Mouse (Mus musculus): ENCODE data around the gene Eif5b. TPM values are rescaled to one million over a fixed set of nuclear protein-coding genes. Genes with fewer than 3 reads are reported as not detected.
"Not testable (repeated sequence)": the region's sequence is repeated elsewhere in the genome, so short reads cannot be mapped to it uniquely, and the experiment has no call there.

Gene Eif5b
- polyA plus RNA-seq, 1 experiment from 2014 or later = 12.4 TPM

DNA sequence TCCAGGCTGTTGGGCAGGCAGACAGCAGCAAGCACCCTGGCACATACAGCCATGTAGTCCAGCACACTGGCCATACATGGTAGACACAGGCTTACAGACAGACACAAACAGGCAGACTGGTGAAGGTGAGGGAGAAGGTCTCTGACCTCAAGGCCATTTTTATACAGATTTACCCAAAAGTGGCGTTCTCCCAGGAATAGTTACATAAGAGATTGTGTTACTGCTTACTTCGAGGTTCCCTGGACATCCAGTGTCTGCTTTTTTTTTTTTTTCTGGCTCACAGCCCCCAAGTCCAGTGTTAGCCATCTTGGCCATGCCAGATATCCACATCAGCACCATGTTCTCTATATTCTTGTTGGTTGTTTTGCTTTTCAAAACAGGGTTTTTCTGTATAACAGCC lies 39.3 kb upstream of the Eif5b start:
- Histone ChIP-seq H3K4me3 (ENCODE audit: low read depth, low read length) (no peak overlapping the region), H3K9me3 (ENCODE audit: low read length) (no peaks in the 10 kb centered on the region), H3K27ac (ENCODE audit: low read depth) (no peak overlapping the region), H3K36me3 (replicated peaks; ENCODE audit: insufficient read depth, low read length) (no peaks in the 10 kb centered on the region), H3K27me3 (ENCODE audit: insufficient read depth, low read length) (no peaks in the 10 kb centered on the region), H3K4me1 (ENCODE audit: insufficient read depth) (no peaks in the 10 kb centered on the region), H3K4me2 (ENCODE audit: low read depth, low read length) (no peak overlapping the region), H3K9ac (replicated peaks) (no peak overlapping the region)
- ATAC-seq (no peak), DNase-seq (no peak)
- WGBS (ENCODE audit: insufficient replicate concordance) = 70% methylated on average over 2 of the region's 2 CpGs
- TF ChIP-seq EP300 (IDR thresholded peaks at IDR 0.05; ENCODE audit: low read depth) = no peak
- no peak for TF ChIP-seq CTCF (IDR thresholded peaks at IDR 0.05; ENCODE audit: low read depth)

DNA sequence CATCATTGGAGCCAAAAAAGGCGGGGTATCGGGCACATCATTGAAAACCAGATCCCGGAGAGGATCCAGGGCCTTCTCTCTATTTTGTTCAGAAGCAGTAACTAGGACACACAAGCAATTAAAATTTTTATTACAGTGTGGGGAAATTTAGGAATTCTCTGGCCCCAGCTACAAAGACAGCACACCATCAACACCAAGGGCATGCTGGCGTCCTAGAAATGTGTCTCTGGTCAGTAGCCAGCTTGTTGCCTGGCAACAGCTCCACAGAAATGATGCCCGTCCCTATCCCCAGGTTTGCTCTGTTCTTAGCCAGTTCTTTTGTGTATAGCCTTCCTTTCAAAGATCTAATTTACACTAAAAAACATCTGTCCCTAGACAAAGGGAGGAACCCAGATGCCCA lies 38.3 kb upstream of the Eif5b start:
- no peaks in the 10 kb centered on the region for H3K4me1 ChIP-seq (ENCODE audit: insufficient read depth)
- H3K9ac ChIP-seq (replicated peaks) = no peak overlapping the region
- H3K4me2 ChIP-seq (ENCODE audit: low read depth, low read length) = no peak overlapping the region
- TF ChIP-seq EP300 (IDR thresholded peaks at IDR 0.05; ENCODE audit: low read depth) (no peak), CTCF (IDR thresholded peaks at IDR 0.05; ENCODE audit: low read depth) (no peak)
- DNase-seq (no peak), ATAC-seq (no peak)
- H3K27me3 ChIP-seq (ENCODE audit: insufficient read depth, low read length) = no peaks in the 10 kb centered on the region
- no peaks in the 10 kb centered on the region for H3K9me3 ChIP-seq (ENCODE audit: low read length)
- H3K4me3 ChIP-seq (ENCODE audit: low read depth, low read length) = no peak overlapping the region
- H3K36me3 ChIP-seq (replicated peaks; ENCODE audit: insufficient read depth, low read length) = no peaks in the 10 kb centered on the region
- 75% methylated on average over 5 of the region's 5 CpGs for WGBS (ENCODE audit: insufficient replicate concordance)
- H3K27ac ChIP-seq (ENCODE audit: low read depth) = no peak overlapping the region

GRCm38 (mm10) chr1:37965571-37965970 lies 32.2 kb upstream of the Eif5b start:
- DNase-seq (no peak), ATAC-seq (no peak)

DNA sequence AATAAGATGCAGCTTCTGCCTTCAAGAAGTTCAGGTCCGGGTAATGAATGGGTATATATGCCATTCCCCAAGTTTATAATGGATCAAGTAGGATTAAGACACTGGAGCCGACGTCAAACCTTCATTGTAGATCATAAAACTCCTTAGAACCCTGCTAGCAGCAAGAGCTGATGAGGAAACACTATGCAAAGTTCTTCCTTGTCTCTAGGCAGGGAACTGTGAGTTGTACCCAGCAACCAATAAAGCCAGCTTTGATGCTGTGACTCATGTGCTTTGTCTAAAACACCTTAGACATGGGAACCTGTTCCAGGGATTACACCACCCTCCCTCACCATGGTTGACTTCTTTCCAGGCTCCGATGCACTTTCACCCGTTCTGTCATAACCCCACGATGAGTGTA lies 29.1 kb upstream of the Eif5b start:
- no peaks in the 10 kb centered on the region for H3K9me3 ChIP-seq (ENCODE audit: low read length)
- H3K9ac ChIP-seq (replicated peaks) = no peak overlapping the region
- WGBS (ENCODE audit: insufficient replicate concordance) = 78% methylated on average over 6 of the region's 6 CpGs
- H3K27me3 ChIP-seq (ENCODE audit: insufficient read depth, low read length) = no peaks in the 10 kb centered on the region
- DNase-seq (no peak), ATAC-seq (no peak)
- no peaks in the 10 kb centered on the region for H3K36me3 ChIP-seq (replicated peaks; ENCODE audit: insufficient read depth, low read length)
- H3K27ac ChIP-seq (ENCODE audit: low read depth) = no peak overlapping the region
- H3K4me2 ChIP-seq (ENCODE audit: low read depth, low read length) = no peak overlapping the region
- H3K4me3 ChIP-seq (ENCODE audit: low read depth, low read length) = no peak overlapping the region
- no peak for TF ChIP-seq CTCF (IDR thresholded peaks at IDR 0.05; ENCODE audit: low read depth)
- no peak for TF ChIP-seq EP300 (IDR thresholded peaks at IDR 0.05; ENCODE audit: low read depth)
- no peaks in the 10 kb centered on the region for H3K4me1 ChIP-seq (ENCODE audit: insufficient read depth)

More at GRCm38 (mm10) chr1:37965571-37965970, 32.2 kb upstream of the Eif5b start:
- Histone ChIP-seq H3K9me3 (ENCODE audit: low read length) (no peaks in the 10 kb centered on the region), H3K27me3 (ENCODE audit: insufficient read depth, low read length) (no peaks in the 10 kb centered on the region), H3K4me2 (ENCODE audit: low read depth, low read length) (no peak overlapping the region), H3K27ac (ENCODE audit: low read depth) (no peak overlapping the region), H3K4me3 (ENCODE audit: low read depth, low read length) (no peak overlapping the region), H3K4me1 (ENCODE audit: insufficient read depth) (no peaks in the 10 kb centered on the region), H3K36me3 (replicated peaks; ENCODE audit: insufficient read depth, low read length) (no peaks in the 10 kb centered on the region), H3K9ac (replicated peaks) (no peak overlapping the region)
- TF ChIP-seq CTCF (IDR thresholded peaks at IDR 0.05; ENCODE audit: low read depth) = no peak
- TF ChIP-seq EP300 (IDR thresholded peaks at IDR 0.05; ENCODE audit: low read depth) = no peak
- 70% methylated on average over 10 of the region's 10 CpGs for WGBS (ENCODE audit: insufficient replicate concordance)

GRCm38 (mm10) chr1:37971520-37971919 lies 26.3 kb upstream of the Eif5b start:
- no peak overlapping the region for H3K4me3 ChIP-seq (ENCODE audit: low read depth, low read length)
- H3K27ac ChIP-seq (ENCODE audit: low read depth) = no peak overlapping the region
- 44% methylated on average over 4 of the region's 4 CpGs for WGBS (ENCODE audit: insufficient replicate concordance)
- DNase-seq (no peak), ATAC-seq (no peak)
- H3K4me2 ChIP-seq (ENCODE audit: low read depth, low read length) = no peak overlapping the region
- no peaks in the 10 kb centered on the region for H3K4me1 ChIP-seq (ENCODE audit: insufficient read depth)
- H3K9me3 ChIP-seq (ENCODE audit: low read length) = no peaks in the 10 kb centered on the region
- no peaks in the 10 kb centered on the region for H3K36me3 ChIP-seq (replicated peaks; ENCODE audit: insufficient read depth, low read length)
- TF ChIP-seq CTCF (IDR thresholded peaks at IDR 0.05; ENCODE audit: low read depth) (no peak), EP300 (IDR thresholded peaks at IDR 0.05; ENCODE audit: low read depth) (no peak)
- H3K27me3 ChIP-seq (ENCODE audit: insufficient read depth, low read length) = no peaks in the 10 kb centered on the region
- no peak overlapping the region for H3K9ac ChIP-seq (replicated peaks)

GRCm38 (mm10) chr1:37976666-37977065 lies 21.1 kb upstream of the Eif5b start:
- WGBS (ENCODE audit: insufficient replicate concordance) = 65% methylated on average over 9 of the region's 9 CpGs
- H3K27ac ChIP-seq (ENCODE audit: low read depth) = not testable (repeated sequence)

GRCm38 (mm10) chr1:37977303-37977702 lies 20.5 kb upstream of the Eif5b start:
- Histone ChIP-seq H3K36me3 (replicated peaks; ENCODE audit: insufficient read depth, low read length) (no peaks in the 10 kb centered on the region), H3K27me3 (ENCODE audit: insufficient read depth, low read length) (no peaks in the 10 kb centered on the region), H3K4me2 (ENCODE audit: low read depth, low read length) (no peak overlapping the region), H3K4me1 (ENCODE audit: insufficient read depth) (no peaks in the 10 kb centered on the region), H3K4me3 (ENCODE audit: low read depth, low read length) (no peak overlapping the region), H3K9me3 (ENCODE audit: low read length) (no peaks in the 10 kb centered on the region), H3K27ac (ENCODE audit: low read depth) (no peak overlapping the region), H3K9ac (replicated peaks) (no peak overlapping the region)
- no peak for TF ChIP-seq EP300 (IDR thresholded peaks at IDR 0.05; ENCODE audit: low read depth)
- no peak for TF ChIP-seq CTCF (IDR thresholded peaks at IDR 0.05; ENCODE audit: low read depth)
- 85% methylated on average over 7 of the region's 7 CpGs for WGBS (ENCODE audit: insufficient replicate concordance)
- ATAC-seq (no peak), DNase-seq (no peak)

More at GRCm38 (mm10) chr1:37976666-37977065, 21.1 kb upstream of the Eif5b start:
- not testable (repeated sequence) for H3K9me3 ChIP-seq (ENCODE audit: low read length); H3K4me2 ChIP-seq (ENCODE audit: low read depth, low read length); H3K36me3 ChIP-seq (replicated peaks; ENCODE audit: insufficient read depth, low read length); H3K4me3 ChIP-seq (ENCODE audit: low read depth, low read length); DNase-seq; H3K4me1 ChIP-seq (ENCODE audit: insufficient read depth); ATAC-seq; H3K27me3 ChIP-seq (ENCODE audit: insufficient read depth, low read length); H3K9ac ChIP-seq (replicated peaks)

Data from liver, postnatal 0 days (tissue).